Mouse (Mus musculus) urinary bladder, postnatal 25 days (tissue): ENCODE measurements at regions not wholly inside any gene's neighbourhood (a gene's known extent, or its start where the extent isn't known, plus 50 kb on each side); places are given as distances from the start of the nearest gene placed in this dataset.

Source experiments
- DNase-seq: peaks from one replicate; pipeline ENCODE4 v3.0.0; 2022; ENCODE audit warnings: low spot score

DNA sequence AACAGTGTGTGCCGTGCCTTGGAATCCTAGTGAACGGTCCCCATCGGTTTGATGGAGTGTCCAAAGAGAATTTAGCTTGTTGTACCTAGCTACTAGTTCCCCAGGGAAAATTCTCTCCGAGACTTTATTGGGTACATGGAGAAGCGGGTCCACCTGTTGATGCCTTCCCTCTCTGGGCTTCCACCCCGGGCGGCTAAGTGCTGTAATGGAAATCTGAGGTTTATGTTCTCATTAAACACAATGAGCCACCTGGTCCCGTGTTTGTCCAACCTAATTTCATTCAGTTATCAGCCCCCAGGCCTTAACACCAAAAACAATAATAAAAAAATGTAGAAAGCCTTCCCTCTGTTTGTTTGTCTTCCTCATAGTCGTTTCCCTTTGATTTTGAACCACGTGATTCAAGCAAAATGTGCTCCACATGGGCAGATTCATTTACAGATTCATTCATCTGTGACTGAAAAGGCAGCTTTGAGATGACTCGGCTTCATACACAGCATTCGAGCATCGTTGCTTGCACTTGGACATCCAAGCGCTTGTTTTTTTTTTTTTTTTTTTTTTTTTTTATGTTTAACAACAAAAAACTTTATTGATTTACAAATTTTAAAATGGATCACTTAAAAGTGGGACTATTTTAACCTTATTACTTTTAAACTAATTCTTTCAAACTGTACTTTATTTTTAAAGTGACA lies 84.5 kb upstream of the Smim23 start:
- no peak for DNase-seq

DNA sequence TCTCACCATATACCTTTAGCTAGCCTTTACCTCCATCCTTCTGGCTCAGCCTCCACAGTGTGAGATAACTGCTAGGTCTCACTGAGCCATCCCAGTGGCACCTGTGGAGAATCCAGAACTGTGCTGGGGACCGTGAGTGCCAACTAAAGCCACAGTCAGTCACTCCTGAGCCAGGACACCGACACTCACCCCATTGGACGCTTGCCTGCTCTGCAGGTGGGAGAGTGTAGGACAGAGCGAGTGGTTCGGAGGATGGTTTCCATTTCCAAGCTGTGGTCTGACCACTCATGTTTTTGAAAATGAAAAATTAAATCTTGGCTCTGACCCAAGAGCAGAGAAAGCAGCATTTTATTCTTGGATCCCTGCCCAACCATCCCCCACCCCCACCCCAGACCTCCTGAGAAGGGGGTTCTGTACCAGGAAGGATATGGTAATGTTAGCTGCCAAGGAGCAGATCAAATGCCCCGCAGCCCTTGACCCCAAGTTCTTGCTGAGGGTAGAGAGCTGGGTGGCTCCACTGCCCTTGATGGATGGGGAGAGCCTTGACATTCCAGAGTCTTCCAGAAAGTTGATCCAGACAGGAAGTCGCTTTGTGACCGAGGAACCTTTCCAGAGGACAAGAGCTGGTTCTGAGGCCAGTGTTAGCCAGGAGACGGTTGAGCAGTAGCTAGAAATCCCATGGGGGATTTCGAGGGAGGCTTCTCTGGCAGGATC lies 83.3 kb upstream of the Smim23 start:
- no peak for DNase-seq

DNA sequence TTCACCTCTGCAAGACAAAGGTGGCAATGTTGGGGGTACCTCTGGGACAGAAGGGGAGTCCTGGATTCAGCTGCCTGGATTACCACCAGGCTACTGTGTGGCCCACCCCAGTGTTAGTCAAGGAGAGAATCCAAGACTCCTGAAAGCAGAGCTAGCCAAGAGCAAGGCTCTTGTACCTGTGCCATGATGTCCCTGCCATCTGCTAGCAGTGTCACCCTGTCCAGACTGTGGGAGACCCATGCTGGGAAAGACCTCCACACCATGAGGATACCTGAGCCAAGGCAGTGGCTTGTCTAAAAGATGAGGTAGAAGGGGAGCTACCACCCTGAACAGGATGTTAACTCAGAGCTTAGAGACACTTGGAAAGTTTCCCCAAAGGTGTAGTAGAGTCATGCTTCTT lies 79.6 kb upstream of the Smim23 start:
- DNase-seq, result no peak

DNA sequence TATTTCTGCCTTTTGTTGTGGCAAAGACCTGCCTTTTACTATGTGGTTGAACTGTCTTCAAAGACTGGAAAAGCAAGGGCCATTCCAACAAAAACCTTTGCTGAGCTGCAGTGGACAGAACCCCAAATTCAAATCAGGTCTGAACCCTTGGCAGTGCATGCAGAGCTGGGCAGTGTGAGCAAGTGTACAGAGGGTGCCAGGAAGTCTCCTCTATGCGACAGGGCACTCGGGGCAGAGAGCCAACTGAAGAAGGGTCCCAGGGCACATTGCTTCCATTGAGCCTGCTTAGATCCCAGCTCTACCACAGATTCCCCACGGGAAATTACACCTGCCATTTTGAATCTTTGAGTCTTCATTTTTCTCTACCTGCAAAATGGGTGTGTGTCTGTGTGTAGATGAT lies 79.0 kb upstream of the Smim23 start:
- DNase-seq, result no peak

DNA sequence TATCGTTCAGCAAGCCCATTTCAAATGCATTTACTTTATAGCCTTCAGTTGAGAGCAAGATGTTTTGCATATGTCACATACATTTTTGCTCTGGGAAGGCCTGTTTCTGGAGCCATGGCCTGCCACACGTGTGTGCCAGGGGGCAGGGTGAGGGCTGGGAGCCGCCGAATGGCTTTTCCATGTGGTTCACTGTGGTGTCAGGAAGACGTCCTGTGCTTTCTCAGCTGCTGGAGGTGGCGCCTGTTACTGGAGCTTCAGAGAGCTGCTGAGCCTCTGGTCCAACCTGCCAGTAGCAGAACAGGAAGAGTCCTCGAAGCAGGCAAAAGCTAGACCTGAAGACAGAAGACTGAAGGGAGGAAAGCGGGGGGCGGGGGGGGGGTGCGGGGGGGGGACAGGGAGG lies 78.5 kb upstream of the Smim23 start:
- DNase-seq, result no peak

DNA sequence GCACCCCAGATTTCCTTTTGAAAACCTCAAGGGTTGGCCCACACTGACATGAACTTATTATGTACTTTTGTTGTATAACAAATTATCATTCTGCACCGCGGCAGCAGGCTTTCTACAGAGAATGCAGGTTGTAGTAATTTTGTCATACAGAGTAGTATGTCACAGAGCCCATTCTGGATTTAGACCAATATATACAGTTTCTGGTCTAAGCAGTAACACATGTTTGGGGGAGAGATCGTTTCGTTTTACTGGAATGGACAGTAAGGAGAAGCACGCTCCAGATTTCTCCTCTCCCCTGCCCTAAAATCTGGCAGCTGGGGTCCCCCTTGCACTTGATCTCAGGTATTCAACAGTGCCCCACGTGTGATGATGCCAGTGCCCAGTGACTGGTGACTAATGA lies 76.0 kb upstream of the Smim23 start:
- no peak for DNase-seq

DNA sequence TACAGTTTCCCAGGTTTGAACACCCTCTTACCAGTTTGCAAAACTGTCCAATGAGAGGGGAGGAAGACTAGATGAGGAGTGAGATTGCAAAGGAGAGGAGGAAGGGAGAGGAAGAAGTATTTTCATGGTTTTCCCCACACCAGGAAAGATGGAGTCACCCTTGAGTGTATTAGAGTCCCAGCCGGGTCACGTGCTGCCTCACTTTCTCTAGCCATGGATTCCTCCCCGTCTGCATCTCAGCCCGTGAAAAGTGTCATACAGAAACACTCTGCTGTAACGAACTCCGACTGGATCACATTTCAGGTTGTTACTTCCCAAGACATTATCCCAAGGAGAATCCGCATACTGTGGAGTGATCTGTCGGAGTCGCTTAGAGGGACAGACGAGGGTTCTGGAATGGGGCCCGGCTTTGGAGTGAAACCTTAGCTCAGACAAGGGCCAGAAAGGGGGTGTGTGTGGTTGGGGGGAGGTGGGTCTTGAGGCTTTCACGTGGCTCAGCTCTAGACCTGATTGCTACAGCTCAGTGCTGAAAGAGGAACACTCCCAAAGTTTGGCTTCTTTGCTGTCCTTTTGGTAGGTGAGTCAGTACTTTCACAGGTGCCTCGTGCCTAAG lies 75.3 kb upstream of the Smim23 start:
- DNase-seq, result no peak

DNA sequence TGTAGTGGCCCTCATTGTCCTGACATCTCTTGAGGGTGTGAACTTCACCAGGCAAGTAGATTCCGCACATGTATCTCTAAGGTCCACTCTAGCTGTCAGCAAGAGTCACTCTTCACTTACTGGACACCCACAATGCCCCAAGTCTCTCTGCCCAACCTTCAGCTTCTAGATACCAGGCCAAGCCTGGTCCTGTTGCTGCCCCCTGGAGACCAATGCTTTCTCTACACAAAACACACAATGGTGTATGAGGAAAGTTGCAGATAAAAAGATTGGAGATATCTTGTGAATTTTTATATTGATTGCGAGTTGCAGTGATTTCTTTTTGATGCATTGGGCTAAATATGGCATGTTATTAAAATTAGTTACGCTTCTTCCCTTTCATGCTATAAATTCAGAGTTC lies 71.0 kb upstream of the Smim23 start:
- DNase-seq, result no peak

DNA sequence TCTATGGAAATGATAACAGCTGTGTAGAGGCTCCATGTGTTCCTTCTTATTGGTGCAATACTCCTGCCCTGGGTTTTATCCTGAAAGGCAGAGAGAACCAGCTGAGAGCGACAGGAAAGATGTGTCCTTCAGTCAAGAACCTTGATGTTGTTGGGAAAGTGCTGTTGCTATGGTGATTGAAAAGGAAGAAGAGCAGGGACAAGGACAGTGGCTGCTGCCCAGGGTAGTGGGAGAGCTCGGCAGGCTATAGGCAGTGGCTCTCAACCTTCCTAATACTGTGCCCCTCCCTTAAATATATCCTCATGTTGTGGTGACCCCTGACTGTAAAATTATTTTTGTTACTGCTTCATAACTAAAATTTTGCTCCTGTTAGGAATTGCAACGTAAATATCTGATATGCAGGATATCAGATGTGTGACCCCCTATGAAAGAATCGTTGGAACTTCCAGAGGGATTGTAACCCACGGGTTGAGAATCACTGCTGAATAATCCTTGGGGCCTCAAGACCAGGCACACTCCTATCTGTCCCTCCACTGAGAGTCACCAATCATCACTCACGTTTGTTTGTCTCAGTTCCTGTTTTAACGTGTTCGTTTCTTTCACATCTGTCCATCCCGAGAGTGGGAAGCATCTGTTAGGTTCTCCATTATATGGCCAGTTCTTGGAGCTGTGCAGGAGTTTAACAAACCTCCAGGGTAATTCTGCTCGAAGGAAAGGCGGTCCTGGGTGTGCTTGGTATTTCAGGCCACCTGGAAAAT lies 68.9 kb upstream of the Smim23 start:
- no peak for DNase-seq

DNA sequence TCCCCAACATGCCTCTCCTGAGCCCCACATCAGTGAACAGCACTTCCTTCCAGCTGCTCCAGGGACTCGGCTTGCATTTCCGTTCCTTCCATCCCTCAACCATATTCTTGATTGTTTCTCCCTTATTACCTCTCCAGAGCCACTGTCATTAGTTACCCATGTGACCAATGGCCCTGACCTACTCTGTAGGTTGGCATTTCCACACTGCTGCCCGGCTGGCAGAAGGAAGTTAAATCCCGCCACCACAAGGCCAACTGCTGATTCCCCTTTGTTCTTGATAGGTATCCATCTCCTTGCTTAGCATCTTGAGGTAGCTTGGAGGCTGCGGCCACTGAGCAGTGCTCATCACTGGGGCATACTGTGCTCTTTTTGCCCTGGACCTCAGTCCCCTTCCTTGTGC lies 68.1 kb upstream of the Smim23 start:
- DNase-seq, result no peak

DNA sequence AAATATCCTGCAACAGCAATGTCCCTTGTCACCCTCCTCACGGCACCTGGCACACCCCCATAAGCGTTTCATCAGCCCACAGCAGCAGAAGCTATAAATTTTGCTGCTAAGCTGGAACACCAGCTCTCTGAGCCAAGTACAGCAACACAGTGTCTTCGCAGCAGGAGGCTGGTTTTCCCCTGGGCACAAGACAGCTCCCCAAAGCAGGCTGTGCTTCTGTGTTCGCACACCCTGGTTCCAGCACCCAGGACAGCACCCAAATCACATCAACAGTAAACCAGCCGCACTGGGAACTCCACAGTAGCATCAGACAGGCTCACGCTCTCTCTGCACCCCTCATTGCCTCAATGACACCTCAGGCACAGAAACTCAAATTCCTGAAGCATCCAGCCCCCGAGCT lies 64.8 kb upstream of the Smim23 start:
- DNase-seq, result no peak

DNA sequence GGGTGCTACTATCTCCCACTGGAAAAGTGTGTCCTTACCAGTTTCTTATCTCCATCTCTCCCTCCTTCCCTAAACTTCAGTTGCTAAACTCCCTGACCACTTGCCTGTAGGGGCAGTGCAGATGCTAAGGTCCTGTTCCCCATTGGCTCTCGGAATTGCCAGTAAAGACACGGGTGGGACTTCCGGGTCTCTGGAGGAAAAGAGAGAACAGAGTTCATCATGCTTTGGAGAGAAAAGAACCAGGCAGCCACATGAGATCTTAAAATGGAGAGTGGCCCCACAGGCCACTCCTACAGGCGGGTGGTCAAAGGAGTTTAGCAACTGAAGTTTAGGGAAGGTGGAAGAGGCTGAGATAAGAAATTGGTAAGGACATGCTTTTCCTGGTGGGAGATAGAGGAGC lies 60.3 kb upstream of the Smim23 start:
- no peak for DNase-seq

DNA sequence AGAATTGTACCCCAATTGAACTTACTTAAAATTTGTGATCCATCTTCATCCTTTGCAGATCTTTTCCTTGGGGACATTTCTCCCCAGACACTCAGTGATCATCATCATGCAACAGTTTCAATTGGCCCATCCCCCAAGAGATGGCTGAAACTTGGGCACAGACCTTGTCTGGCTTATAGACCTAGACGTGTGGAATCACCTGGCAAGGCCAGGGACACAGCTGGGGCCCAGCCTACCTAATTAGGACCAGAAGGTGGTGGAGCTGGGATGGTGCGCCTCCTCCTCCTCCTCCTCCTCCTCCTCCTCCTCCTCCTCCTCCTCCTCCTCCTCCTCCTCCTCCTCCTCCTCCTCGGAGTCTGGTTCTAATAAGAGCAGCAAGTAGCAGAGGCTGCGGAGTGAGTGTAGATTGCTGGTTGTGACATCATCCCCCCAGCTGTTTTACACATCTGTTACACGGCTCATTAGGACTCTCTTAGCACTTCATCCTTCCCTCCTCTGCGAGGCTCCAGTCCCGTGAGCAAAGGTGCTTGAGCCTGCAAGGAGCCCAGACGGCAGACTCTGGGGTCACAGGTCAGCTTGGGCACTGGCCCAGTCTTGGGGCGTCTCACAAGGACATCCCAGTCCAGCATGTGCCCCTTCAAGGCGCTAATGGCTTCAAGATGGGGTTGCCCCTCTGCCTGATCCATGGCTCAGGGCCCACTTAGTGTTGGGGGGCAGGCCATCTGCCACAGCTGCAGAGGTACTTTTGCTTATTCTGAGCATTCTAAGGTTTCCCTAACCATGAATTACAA lies 58.9 kb upstream of the Smim23 start:
- DNase-seq, result no peak

DNA sequence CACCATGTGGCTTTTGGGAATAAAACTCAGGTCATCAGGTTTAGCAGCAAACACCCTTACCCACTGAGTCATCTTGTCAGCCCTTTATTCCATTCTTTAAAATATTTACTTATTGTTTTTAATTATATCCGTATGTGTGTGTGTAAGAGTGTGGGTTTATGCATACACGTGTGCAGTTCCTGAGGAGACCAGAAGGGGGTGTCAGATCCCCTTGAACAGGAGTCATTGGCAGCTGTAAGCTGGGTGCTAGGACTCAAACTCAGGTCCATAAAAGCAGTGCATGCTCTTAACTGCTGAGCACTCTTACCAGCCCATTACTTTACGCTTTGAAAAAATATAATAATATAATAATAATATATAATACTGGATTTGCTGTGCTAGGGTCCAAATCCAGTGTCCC lies 54.6 kb upstream of the Smim23 start:
- no peak for DNase-seq
